12 mouse cellular contexts compared by ENCODE assay signal in genomic region chr6:90288265-90288664, GRCm38 (mm10). TPM values are rescaled to one million over a fixed set of nuclear protein-coding genes. Genes with fewer than 3 reads are reported as not detected.
DNase-seq lines count a peak whose midpoint lies in the region; ATAC-seq and TF ChIP-seq lines count a peak whose summit lies in the region.
"Had no signal": no experiment of that assay in that cellular context is flagged by ENCODE, and none has a peak within 500 bp of the region (broad histone marks: within the 10 kb centered on the region; RNA-seq: fewer than 3 reads in every experiment).

No protein-coding gene starts in this region.

- H3K4me3 ChIP-seq in heart, adult 2 months: no peak overlapping the region
- no peak overlapping the region for H3K4me3 ChIP-seq in lung, embryonic 14.5 days (ENCODE audit: low read depth, low read length)
- H3K4me3 ChIP-seq: lung, embryonic 15.5 days; neural tube, embryonic 15.5 days had no signal

- no peaks in the 10 kb centered on the region for H3K9me3 ChIP-seq in lung, embryonic 14.5 days (ENCODE audit: low read depth, low read length)
- H3K9me3 ChIP-seq: lung, embryonic 15.5 days; neural tube, embryonic 15.5 days had no signal

- no peaks in the 10 kb centered on the region for H3K4me1 ChIP-seq in heart, adult 2 months (ENCODE audit: control insufficient read depth, insufficient read depth, low read length)
- no peaks in the 10 kb centered on the region for H3K4me1 ChIP-seq in lung, embryonic 14.5 days (ENCODE audit: insufficient read depth)
- H3K4me1 ChIP-seq: lung, embryonic 15.5 days; neural tube, embryonic 15.5 days had no signal

- DNase-seq in heart, adult 2 months: no peak
- no peak for DNase-seq in heart, postnatal 25 days (ENCODE audit: low spot score)
- DNase-seq in lung, embryonic 14.5 days: peak; percentile 51
- no peak for DNase-seq in lung, postnatal 25 days (ENCODE audit: low spot score)
- DNase-seq in adipocyte (ENCODE audit: low spot score): peak; percentile 49
- peak; percentile 20 for DNase-seq in lung, postnatal 36 days
- no peak for DNase-seq in spleen, adult 12 weeks (ENCODE audit: low spot score)
- DNase-seq: thymus, postnatal 14 days had no signal

- TF ChIP-seq EP300 in heart, adult 2 months (IDR thresholded peaks at IDR 0.05; ENCODE audit: insufficient read depth, low read depth, low read length): no peak

- ATAC-seq in lung, embryonic 14.5 days (ENCODE audit: insufficient read depth): no peak
- ATAC-seq in monocyte, adult 5-6 weeks (replicated peaks; ENCODE audit: insufficient number of reproducible peaks, low FRiP score, low TSS enrichment, poor library complexity, severe bottlenecking): no peak

- peak; percentile 53 for TF ChIP-seq CTCF in heart, adult 2 months (IDR thresholded peaks at IDR 0.05)
- peak; percentile 50 for TF ChIP-seq CTCF in lung, embryonic 14.5 days (IDR thresholded peaks at IDR 0.05; ENCODE audit: low read depth)

- no peak for TF ChIP-seq POLR2A in heart, adult 2 months (IDR thresholded peaks at IDR 0.05; ENCODE audit: insufficient read depth, low read depth, low read length)

- intact Hi-C loops in heart, adult 2 months (cut with DNase I): no loop called here
- intact Hi-C loops in heart, postnatal 25 days (cut with DNase I): no loop called here

- 50% methylated on average over 12 of the region's 12 CpGs for WGBS in heart, adult 2 months
- WGBS in lung, embryonic 14.5 days: 44% methylated on average over 12 of the region's 12 CpGs

- no peaks in the 10 kb centered on the region for H3K79me2 ChIP-seq in heart, adult 2 months (replicated peaks; ENCODE audit: control insufficient read depth, insufficient read depth, low read length)

- H3K27ac ChIP-seq in heart, adult 2 months: no peak overlapping the region
- no peak overlapping the region for H3K27ac ChIP-seq in lung, embryonic 14.5 days (ENCODE audit: low read depth)
- H3K27ac ChIP-seq: lung, embryonic 15.5 days; neural tube, embryonic 15.5 days had no signal

- no peak overlapping the region for H3K4me2 ChIP-seq in lung, embryonic 14.5 days
- H3K4me2 ChIP-seq: lung, embryonic 15.5 days; neural tube, embryonic 15.5 days had no signal

- no peaks in the 10 kb centered on the region for H3K27me3 ChIP-seq in heart, adult 2 months (ENCODE audit: control insufficient read depth, insufficient read depth, low read length)
- no peaks in the 10 kb centered on the region for H3K27me3 ChIP-seq in lung, embryonic 14.5 days (ENCODE audit: insufficient read depth, low read length)
- H3K27me3 ChIP-seq: lung, embryonic 15.5 days; neural tube, embryonic 15.5 days had no signal

- H3K9ac ChIP-seq in heart, adult 2 months (ENCODE audit: low read depth, low read length): no peak overlapping the region
- no peak overlapping the region for H3K9ac ChIP-seq in lung, embryonic 14.5 days
- H3K9ac ChIP-seq: lung, embryonic 15.5 days; neural tube, embryonic 15.5 days had no signal

- H3K36me3 ChIP-seq in heart, adult 2 months (ENCODE audit: control insufficient read depth, insufficient read depth, low read length): no peaks in the 10 kb centered on the region
- H3K36me3 ChIP-seq in lung, embryonic 14.5 days (ENCODE audit: insufficient read depth): no peaks in the 10 kb centered on the region
- H3K36me3 ChIP-seq: lung, embryonic 15.5 days; neural tube, embryonic 15.5 days had no signal

RNA-seq across cellular contexts. Expression of gene BC048671, which starts 12.8 kb away (rescaled TPM):
- total RNA-seq in heart, adult 2 months (2021): not detected
- 0.26 and 0.27 TPM in 2 replicates for polyA plus RNA-seq in heart, adult 2 months (2012; rRNA removed)
- total RNA-seq in heart, postnatal 25 days (2021): not detected
- not detected in 2 replicates for polyA plus RNA-seq in lung, embryonic 14.5 days (2014; fragmentation: Nextera tagmentation; extraction: Ambion mirVana)
- total RNA-seq in monocyte, adult 5-6 weeks (2017): not detected in 3 replicates
- total RNA-seq: heart, postnatal 14 days had no signal
- polyA plus RNA-seq: lung, embryonic 15.5 days; neural tube, embryonic 15.5 days had no signal

RNA-seq across cellular contexts. Expression of gene Chst13, which starts 36.7 kb away (rescaled TPM):
- not detected for total RNA-seq in heart, adult 2 months (2021)
- 0.12 TPM in 1 of 2 replicates, not detected in the other for polyA plus RNA-seq in heart, adult 2 months (2012; rRNA removed)
- total RNA-seq in heart, postnatal 25 days (2021): not detected
- not detected in 2 replicates for polyA plus RNA-seq in lung, embryonic 14.5 days (2014; fragmentation: Nextera tagmentation; extraction: Ambion mirVana)
- 4.2 to 5.0 TPM in 2 of 3 replicates, not detected in the other for total RNA-seq in monocyte, adult 5-6 weeks (2017)

RNA-seq across cellular contexts. Expression of gene Vmn1r54, which starts 42.2 kb away (rescaled TPM):
- not detected for total RNA-seq in heart, adult 2 months (2021)
- polyA plus RNA-seq in heart, adult 2 months (2012; rRNA removed): not detected in 2 replicates
- not detected for total RNA-seq in heart, postnatal 25 days (2021)
- not detected in 2 replicates for polyA plus RNA-seq in lung, embryonic 14.5 days (2014; fragmentation: Nextera tagmentation; extraction: Ambion mirVana)
- total RNA-seq in monocyte, adult 5-6 weeks (2017): not detected in 3 replicates
- total RNA-seq: heart, postnatal 14 days had no signal
- polyA plus RNA-seq: lung, embryonic 15.5 days; neural tube, embryonic 15.5 days had no signal

RNA-seq across cellular contexts. Expression of gene Uroc1, which starts 44.8 kb away (rescaled TPM):
- total RNA-seq in heart, adult 2 months (2021): not detected
- 0.12 TPM in 1 of 2 replicates, not detected in the other for polyA plus RNA-seq in heart, adult 2 months (2012; rRNA removed)
- total RNA-seq in heart, postnatal 25 days (2021): not detected
- not detected in 2 replicates for polyA plus RNA-seq in lung, embryonic 14.5 days (2014; fragmentation: Nextera tagmentation; extraction: Ambion mirVana)
- not detected in 3 replicates for total RNA-seq in monocyte, adult 5-6 weeks (2017)
- total RNA-seq: heart, postnatal 14 days had no signal
- polyA plus RNA-seq: lung, embryonic 15.5 days; neural tube, embryonic 15.5 days had no signal

Comparison
In these comparisons a context has a peak if more than half of its experiments do, and no peak if none do; other contexts are left out.
1. DNase-seq: peak in lung, embryonic 14.5 days (single experiment), adipocyte (single experiment) and lung, postnatal 36 days (single experiment); none in heart, adult 2 months (0 of 2), heart, postnatal 25 days (single experiment), lung, postnatal 25 days (single experiment) and spleen, adult 12 weeks (single experiment).